Mouse (Mus musculus) telencephalon, adult 2 months (tissue): ENCODE measurements around the gene Fcrl5.
A peak's percentile ranks its signal among the peaks of the same experiment; 100 is the strongest.

ENCODE experiments used
- DNase-seq: peaks from one replicate; pipeline ENCODE4 v3.0.0-alpha.2; 2011; ENCODE audit warnings: low read depth, low spot score

The Fcrl5 gene

DNA sequence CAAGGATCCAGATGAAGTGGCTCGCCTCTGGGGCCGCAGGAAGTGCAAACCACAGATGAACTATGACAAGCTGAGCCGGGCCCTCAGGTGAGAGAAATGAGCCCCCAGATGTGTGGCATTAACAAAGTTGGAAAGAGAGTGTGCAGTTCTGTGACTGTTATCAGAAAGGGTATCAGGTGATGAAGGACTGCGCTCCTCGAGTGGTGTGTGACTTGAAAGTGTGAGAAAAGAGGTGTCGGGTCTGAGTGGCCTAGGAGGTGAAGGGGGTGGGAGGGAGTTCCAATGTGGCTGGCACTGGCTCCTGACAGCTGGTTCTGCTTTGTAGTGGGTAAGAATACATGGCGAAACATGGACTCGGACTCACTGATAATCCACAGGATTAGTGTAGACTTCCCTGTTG, 92.4 kb downstream of the Fcrl5 start:
- no peak for DNase-seq

DNA sequence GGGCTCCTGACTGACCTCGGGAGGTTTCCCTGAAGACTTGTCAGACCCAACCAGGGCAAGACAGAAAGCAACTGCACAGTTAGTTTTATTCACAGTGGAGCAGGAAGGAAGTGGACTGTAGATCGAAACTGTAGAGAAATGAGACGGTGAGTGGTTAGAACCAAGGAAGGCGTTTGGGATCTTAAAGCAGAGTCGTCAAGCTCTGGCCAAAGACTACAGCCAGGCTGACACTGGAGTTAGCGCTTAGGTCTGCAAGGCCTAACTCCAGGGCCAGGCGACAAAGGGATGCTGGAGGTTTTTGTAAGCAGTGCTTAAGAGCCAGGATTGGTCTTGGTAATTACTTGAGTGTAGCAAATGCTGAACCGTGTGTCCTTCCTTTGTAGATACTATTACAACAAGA, 93.3 kb downstream of the Fcrl5 start:
- no peak for DNase-seq

DNA sequence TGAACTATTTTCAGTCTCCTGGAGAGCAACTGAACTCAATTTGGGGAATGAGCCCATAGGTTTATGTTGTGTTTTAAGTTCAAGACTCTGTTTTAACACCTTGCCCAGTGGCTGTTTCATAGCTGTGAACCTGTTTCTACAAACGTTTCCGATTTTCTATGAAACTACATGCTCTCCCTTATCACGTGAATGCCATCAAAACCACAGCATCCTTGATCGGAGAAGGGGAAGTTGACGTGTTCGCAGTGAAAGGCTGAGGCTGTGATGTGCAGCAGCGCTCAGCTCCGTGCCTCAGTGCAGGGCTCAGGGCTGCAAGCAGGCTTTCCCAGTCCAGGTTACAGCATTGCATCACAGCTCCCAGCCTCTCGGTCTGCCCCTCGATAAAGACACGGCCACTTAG, 94.0 kb downstream of the Fcrl5 start:
- DNase-seq, result no peak

DNA sequence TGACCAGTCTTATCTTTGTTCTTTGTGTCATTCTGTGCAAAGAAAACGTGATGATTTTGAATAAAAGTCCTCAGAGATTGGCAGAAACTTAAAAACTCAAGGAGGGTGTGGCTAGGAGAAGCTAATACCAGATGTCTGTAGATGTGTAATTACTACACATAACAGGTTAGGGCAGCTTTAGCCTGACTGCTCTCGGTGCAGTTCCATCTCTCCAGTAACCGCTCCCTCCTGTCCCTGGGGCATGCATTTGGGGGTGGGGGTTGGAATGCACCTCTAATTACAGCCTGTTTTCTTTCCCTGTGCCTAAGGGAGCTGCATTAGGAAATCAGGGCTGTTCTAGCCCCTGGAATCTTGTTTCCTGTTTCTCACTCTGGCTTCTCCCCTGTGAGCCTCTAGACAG, 94.7 kb downstream of the Fcrl5 start:
- DNase-seq, result no peak

DNA sequence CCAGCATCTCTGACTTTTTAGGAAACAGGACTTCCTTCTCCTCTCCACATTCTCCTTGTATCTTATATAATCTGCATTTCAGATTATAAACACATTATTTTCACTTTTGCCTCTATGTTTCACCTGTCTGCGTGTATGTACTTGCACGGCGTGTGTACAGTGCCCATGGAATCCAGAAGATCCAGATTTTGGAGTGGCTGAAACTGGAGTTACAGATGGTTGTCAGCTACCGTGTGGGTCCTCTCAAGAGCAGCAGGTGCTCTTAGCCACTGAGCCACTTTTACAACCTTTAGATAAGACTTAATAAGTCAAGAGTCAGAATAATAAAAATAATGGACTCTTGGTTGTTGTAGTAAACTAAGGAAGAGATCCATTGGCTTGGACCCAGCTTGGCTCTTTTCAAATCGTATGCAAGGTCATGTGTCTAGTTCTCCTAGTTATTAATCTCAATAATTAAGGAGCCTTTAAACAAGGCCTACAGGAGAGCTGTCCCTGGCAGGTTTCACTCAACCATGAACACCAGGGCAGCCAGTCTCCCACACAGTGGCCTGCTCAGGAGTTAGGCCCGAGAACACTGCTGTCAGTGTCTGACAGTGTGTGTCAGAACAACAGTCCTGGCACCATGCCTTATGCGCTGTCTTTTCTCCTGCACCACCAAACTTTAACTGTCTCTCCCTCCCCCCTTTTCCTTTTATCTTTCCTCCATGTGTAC, 98.2 kb downstream of the Fcrl5 start:
- no peak for DNase-seq

DNA sequence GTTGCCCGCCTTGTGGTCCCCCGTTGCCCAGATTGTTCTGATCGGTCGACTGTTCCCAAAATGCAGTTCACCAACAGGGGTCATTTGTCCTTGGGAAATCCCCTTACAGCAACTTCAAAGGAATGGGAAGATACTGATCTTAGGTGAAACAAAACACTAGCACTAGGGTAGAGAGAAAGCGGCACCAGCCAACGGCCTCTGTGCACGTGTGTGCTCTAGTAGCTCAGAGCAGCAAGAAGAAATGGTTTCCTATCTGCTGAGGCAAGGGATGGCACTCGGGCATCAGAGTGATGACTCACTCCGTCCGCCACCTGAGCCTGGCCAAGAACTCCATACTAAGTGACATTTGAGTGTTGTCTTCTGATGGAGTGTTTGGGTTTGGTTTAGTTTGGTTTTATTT, 102.5 kb downstream of the Fcrl5 start:
- no peak for DNase-seq

DNA sequence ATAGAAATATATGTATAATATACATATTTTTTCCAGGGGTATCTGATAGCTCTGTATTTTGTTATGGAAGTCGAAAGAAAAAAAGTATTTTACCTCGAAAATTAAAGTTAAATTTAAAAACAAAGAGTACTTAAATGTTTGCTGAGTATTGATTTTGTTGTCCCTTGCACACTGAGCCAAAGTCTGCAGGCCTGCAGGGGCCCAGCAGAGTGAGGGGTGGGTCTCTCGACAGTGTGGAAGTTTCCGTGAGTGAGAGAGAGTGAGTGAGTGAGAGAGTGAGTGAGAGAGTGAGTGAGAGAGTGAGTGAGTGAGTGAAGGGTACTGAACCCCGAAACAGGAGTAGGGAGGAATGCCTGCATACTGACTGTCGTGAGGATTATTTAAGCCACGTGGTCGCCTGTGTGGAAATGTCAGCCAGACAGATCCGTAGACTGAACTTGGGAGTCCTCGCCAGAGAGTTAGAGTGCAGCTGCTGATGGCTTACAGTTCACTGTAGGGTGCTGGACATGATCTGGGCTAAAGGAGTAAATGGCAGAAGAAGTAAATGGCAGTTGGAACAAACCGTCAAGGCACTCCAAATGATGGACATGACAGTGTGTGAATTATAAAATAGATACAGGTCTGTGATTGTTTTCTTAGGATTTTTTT, 104.6 kb downstream of the Fcrl5 start:
- DNase-seq, result no peak

DNA sequence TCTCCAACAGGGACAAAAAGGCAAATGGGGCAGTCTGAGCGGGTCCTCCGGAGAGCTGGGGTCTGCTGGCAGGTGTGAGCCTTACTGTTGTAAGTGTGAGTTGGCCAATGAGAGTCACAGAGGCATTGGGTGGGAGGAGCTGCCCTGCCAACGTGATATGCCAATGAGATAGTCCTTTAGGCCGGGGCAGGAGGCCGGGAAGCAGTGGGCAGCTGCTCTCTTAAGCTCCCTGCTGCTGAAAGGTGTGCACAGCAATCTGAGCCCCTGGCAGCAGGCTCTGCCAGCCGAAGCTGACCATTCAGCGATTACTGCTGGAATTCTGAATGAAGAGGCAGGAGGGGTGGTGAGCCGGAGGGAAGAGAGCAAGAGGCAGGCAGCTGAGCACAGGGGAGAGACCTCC, 105.1 kb downstream of the Fcrl5 start:
- DNase-seq, result no peak

DNA sequence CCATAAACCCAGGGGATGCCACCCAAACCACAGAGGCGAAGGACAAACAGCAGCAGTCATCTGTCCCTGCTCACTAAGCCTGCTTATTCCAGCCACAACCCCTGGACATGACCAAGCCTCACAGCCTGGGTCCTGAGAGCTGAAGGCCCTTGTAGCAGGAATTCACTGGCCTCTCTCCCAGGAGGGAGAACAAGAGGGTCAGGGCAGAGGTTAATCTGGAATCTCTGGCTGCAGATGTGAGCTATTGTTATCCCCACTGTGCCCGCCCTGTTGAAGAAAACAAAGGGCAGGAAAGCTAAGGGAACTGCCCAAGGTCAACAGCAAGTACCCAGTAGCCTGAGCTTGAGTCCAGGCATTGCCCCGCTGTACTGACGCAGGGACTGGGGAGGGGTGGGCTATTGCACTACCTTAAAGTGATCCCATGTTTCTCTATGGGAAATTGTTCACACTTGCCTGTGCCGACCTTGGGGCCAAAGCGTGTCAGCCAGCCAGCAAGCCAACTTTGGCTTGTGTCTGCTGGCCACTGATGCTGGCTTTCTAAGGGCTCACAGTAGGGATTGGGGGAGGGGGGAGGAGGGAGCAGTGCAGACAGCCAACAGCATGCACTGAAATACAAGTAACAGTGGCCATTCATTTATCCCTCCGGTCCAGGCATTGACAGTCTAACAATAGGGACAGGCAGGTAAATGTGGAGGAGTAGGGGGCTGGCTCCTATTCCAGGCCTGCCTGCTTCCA, 107.1 kb downstream of the Fcrl5 start:
- no peak for DNase-seq

DNA sequence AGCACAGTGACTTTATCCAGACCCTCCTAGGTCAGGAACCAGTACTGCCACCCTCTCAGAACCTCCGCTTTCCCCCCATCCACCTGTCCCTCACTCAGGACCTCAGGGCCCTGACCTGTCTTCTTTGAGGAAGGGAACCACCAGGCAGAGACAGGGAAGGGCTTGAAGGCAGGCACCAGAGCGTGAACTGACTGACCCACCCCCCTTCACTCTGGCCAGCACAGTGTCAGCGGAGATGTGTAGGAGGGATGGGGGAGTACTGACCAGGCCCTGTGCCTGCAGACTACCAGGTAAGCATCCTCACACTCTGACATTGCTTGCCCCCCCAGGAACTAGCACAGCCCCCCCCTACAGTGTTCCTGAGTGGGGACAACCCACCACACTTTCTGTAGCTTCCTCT, 110.0 kb downstream of the Fcrl5 start:
- no peak for DNase-seq

DNA sequence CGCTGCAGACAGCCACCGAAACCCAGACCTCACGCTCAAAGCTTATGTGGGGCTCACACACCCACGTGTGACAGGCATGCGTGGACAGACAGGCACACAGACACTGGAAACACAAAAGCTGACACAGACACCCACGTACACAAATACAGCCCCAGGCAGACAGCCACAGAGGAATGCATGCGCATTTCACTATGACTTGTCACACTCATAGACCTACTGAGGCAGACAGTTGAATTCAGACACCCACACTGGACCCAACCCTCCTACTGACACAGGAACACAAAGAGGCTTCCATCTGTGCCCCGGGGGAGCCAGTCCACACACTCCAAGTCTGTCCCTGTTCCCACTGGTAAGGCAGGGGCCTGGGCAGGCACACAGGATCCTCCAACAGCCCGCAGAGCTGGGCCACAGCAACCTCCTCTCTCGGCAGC, 110.7 kb downstream of the Fcrl5 start:
- DNase-seq, result peak; percentile 87

DNA sequence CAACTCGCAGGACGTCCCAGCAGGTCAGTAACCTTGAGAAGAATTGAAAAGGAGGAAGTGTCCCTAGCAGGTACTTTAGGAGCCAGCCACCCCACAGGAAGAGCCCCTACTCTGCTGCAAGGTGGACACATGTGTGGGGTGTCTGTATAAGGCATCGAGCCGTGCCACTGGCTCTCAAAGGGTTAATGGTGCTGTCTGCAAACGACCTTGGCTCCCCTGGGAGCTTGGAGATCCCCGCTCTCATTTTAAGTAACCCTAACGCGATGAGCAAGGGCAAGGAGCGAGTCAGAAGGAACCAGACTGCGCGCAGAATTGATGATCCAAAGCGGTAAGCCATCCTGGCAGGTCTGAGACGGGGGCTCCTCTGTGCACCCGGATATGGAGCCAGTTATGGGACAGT, 114.3 kb downstream of the Fcrl5 start:
- DNase-seq, result no peak
